Mouse (Mus musculus): ENCODE results near the gene Tdgf1. TPM values are rescaled to one million over a fixed set of nuclear protein-coding genes. Genes with fewer than 3 reads are reported as not detected.

The Tdgf1 gene
- polyA plus RNA-seq, 1 experiment from 2014 or later = 0.45 TPM

GRCm38 (mm10) chr9:110937506-110938490 is 8.2 kb downstream of the Tdgf1 start:
- no peak overlapping the region for H3K4me3 ChIP-seq (replicated peaks)
- 64% methylated on average over 12 of the region's 12 CpGs for WGBS

GRCm38 (mm10) chr9:110935941-110936340 is 10.0 kb downstream of the Tdgf1 start:
- 77% methylated on average over 7 of the region's 7 CpGs for WGBS

More at GRCm38 (mm10) chr9:110937506-110938490, 8.2 kb downstream of the Tdgf1 start:
- Histone ChIP-seq H3K4me1 (0 out of 2 replicates have a peak, but pooled peaks cover 4% of the 10 kb centered on the region), H3K9ac (no peak overlapping the region), H3K9me3 (replicated peaks) (no peaks in the 10 kb centered on the region), H3K27ac (replicated peaks) (no peak overlapping the region), H3K27me3 (no peaks in the 10 kb centered on the region), H3K36me3 (no peaks in the 10 kb centered on the region), H3K4me2 (replicated peaks) (no peak overlapping the region)
- ATAC-seq (ENCODE audit: insufficient number of reproducible peaks, low FRiP score, low TSS enrichment, low read depth) = no peak

GRCm38 (mm10) chr9:110933850-110934437 is 12.0 kb downstream of the Tdgf1 start:
- WGBS = 75% methylated on average over 12 of the region's 12 CpGs
- H3K27me3 ChIP-seq = no peaks in the 10 kb centered on the region
- no peaks in the 10 kb centered on the region for H3K9me3 ChIP-seq (replicated peaks)
- H3K4me2 ChIP-seq (replicated peaks) = no peak overlapping the region
- no peaks in the 10 kb centered on the region for H3K36me3 ChIP-seq
- no peak overlapping the region for H3K4me3 ChIP-seq (replicated peaks)
- H3K27ac ChIP-seq (replicated peaks) = peak overlapping the region; percentile 39; the same call in 1 of the 2 replicates
- 0 out of 2 replicates have a peak, but pooled peaks cover 4% of the 10 kb centered on the region for H3K4me1 ChIP-seq
- ATAC-seq (ENCODE audit: insufficient number of reproducible peaks, low FRiP score, low TSS enrichment, low read depth) = no peak
- H3K9ac ChIP-seq = no peak overlapping the region

More at GRCm38 (mm10) chr9:110935941-110936340, 10.0 kb downstream of the Tdgf1 start:
- no peak overlapping the region for H3K27ac ChIP-seq (replicated peaks)
- ATAC-seq (ENCODE audit: insufficient number of reproducible peaks, low FRiP score, low TSS enrichment, low read depth) = no peak
- no peak overlapping the region for H3K9ac ChIP-seq
- no peaks in the 10 kb centered on the region for H3K27me3 ChIP-seq
- H3K36me3 ChIP-seq = no peaks in the 10 kb centered on the region
- H3K4me1 ChIP-seq = 0 out of 2 replicates have a peak, but pooled peaks cover 4% of the 10 kb centered on the region
- no peaks in the 10 kb centered on the region for H3K9me3 ChIP-seq (replicated peaks)
- no peak overlapping the region for H3K4me3 ChIP-seq (replicated peaks)
- no peak overlapping the region for H3K4me2 ChIP-seq (replicated peaks)

- WGBS = 39% methylated on average over 6 of the region's 6 CpGs
- ATAC-seq (ENCODE audit: insufficient number of reproducible peaks, low FRiP score, low TSS enrichment, low read depth) = no peak
- Histone ChIP-seq H3K36me3 (no peaks in the 10 kb centered on the region), H3K9ac (no peak overlapping the region), H3K27me3 (no peaks in the 10 kb centered on the region), H3K4me2 (replicated peaks) (no peak overlapping the region), H3K4me3 (replicated peaks) (no peak overlapping the region), H3K9me3 (replicated peaks) (no peaks in the 10 kb centered on the region), H3K4me1 (0 out of 2 replicates have a peak, but pooled peaks cover 4% of the 10 kb centered on the region), H3K27ac (replicated peaks) (peak overlapping the region; percentile 80)
Measured at GRCm38 (mm10) chr9:110931573-110931972, 14.4 kb downstream of the Tdgf1 start.

GRCm38 (mm10) chr9:110922759-110923158 is 23.2 kb downstream of the Tdgf1 start:
- no peak for ATAC-seq (ENCODE audit: insufficient number of reproducible peaks, low FRiP score, low TSS enrichment, low read depth)
- 14% methylated on average over 7 of the region's 7 CpGs for WGBS
- no peaks in the 10 kb centered on the region for H3K36me3 ChIP-seq

GRCm38 (mm10) chr9:110920665-110921419 is 25.1 kb downstream of the Tdgf1 start:
- peaks cover 27% of the 10 kb centered on the region for H3K4me1 ChIP-seq
- H3K27me3 ChIP-seq = no peaks in the 10 kb centered on the region
- 24% methylated on average over 15 of the region's 15 CpGs for WGBS
- H3K36me3 ChIP-seq = no peaks in the 10 kb centered on the region
- no peak overlapping the region for H3K4me3 ChIP-seq (replicated peaks)
- peak; percentile 71 for ATAC-seq (ENCODE audit: insufficient number of reproducible peaks, low FRiP score, low TSS enrichment, low read depth)
- H3K9ac ChIP-seq = no peak overlapping the region
- no peaks in the 10 kb centered on the region for H3K9me3 ChIP-seq (replicated peaks)
- 0 out of 2 replicates have a peak overlapping the region, but pooled peaks have one; percentile 8 for H3K4me2 ChIP-seq (replicated peaks)
- peak overlapping the region; percentile 79 for H3K27ac ChIP-seq (replicated peaks)

More at GRCm38 (mm10) chr9:110922759-110923158, 23.2 kb downstream of the Tdgf1 start:
- H3K27me3 ChIP-seq = no peaks in the 10 kb centered on the region
- H3K4me1 ChIP-seq = peaks cover 18% of the 10 kb centered on the region; the same call in 1 of the 2 replicates
- H3K4me3 ChIP-seq (replicated peaks) = no peak overlapping the region
- H3K27ac ChIP-seq (replicated peaks) = no peak overlapping the region
- no peaks in the 10 kb centered on the region for H3K9me3 ChIP-seq (replicated peaks)
- no peak overlapping the region for H3K4me2 ChIP-seq (replicated peaks)
- no peak overlapping the region for H3K9ac ChIP-seq

- Histone ChIP-seq H3K27ac (replicated peaks) (no peak within 1 kb of the TSS; the same call in 1 of the 2 replicates), H3K36me3 (no peaks in the 10 kb centered on the region), H3K9me3 (replicated peaks) (no peaks in the 10 kb centered on the region), H3K4me2 (replicated peaks) (no peak within 1 kb of the TSS), H3K9ac (no peak within 1 kb of the TSS), H3K4me3 (replicated peaks) (no peak within 1 kb of the TSS), H3K4me1 (peaks cover 27% of the 10 kb centered on the region), H3K27me3 (no peaks in the 10 kb centered on the region)
- ATAC-seq (ENCODE audit: insufficient number of reproducible peaks, low FRiP score, low TSS enrichment, low read depth) = no peak
- 79% methylated on average over 7 of the region's 7 CpGs for WGBS
Measured at GRCm38 (mm10) chr9:110916786-110917185, 29.2 kb downstream of the Tdgf1 start, which contains the start of gene Fam240a. Gene Fam240a, minus strand, starts transcription at chr9:110916861.

GRCm38 (mm10) chr9:110915466-110915865 is 30.5 kb downstream of the Tdgf1 start:
- Histone ChIP-seq H3K36me3 (no peaks in the 10 kb centered on the region), H3K4me2 (replicated peaks) (no peak overlapping the region), H3K4me3 (replicated peaks) (no peak overlapping the region), H3K9me3 (replicated peaks) (no peaks in the 10 kb centered on the region), H3K9ac (no peak overlapping the region), H3K4me1 (peaks cover 26% of the 10 kb centered on the region), H3K27me3 (no peaks in the 10 kb centered on the region), H3K27ac (replicated peaks) (peak overlapping the region; percentile 22; the same call in 1 of the 2 replicates)
- 56% methylated on average over 8 of the region's 8 CpGs for WGBS
- ATAC-seq (ENCODE audit: insufficient number of reproducible peaks, low FRiP score, low TSS enrichment, low read depth) = no peak

- no peaks in the 10 kb centered on the region for H3K36me3 ChIP-seq
- WGBS = 57% methylated on average over 21 of the region's 21 CpGs
- no peaks in the 10 kb centered on the region for H3K9me3 ChIP-seq (replicated peaks)
- ATAC-seq (ENCODE audit: insufficient number of reproducible peaks, low FRiP score, low TSS enrichment, low read depth) = no peak
- no peak overlapping the region for H3K27ac ChIP-seq (replicated peaks)
- H3K4me1 ChIP-seq = peaks cover 26% of the 10 kb centered on the region
- H3K4me3 ChIP-seq (replicated peaks) = no peak overlapping the region
- H3K4me2 ChIP-seq (replicated peaks) = no peak overlapping the region
- H3K27me3 ChIP-seq = no peaks in the 10 kb centered on the region
- no peak overlapping the region for H3K9ac ChIP-seq
Measured at GRCm38 (mm10) chr9:110914631-110915236, 31.2 kb downstream of the Tdgf1 start.

GRCm38 (mm10) chr9:110909371-110909967 is 36.5 kb downstream of the Tdgf1 start:
- no peak overlapping the region for H3K9ac ChIP-seq
- no peaks in the 10 kb centered on the region for H3K9me3 ChIP-seq (replicated peaks)
- 61% methylated on average over 6 of the region's 6 CpGs for WGBS
- no peak overlapping the region for H3K27ac ChIP-seq (replicated peaks)
- H3K36me3 ChIP-seq = no peaks in the 10 kb centered on the region
- H3K4me1 ChIP-seq = 0 out of 2 replicates have a peak, but pooled peaks cover 4% of the 10 kb centered on the region
- no peak overlapping the region for H3K4me2 ChIP-seq (replicated peaks)
- H3K4me3 ChIP-seq (replicated peaks) = no peak overlapping the region
- no peaks in the 10 kb centered on the region for H3K27me3 ChIP-seq
- no peak for ATAC-seq (ENCODE audit: insufficient number of reproducible peaks, low FRiP score, low TSS enrichment, low read depth)

Data from embryonic facial prominence, embryonic 15.5 days (tissue).